Mouse (Mus musculus) midbrain, embryonic 12.5 days (tissue): Measurements from ENCODE around the gene Cd52. TPM values are rescaled to one million over a fixed set of nuclear protein-coding genes. Genes with fewer than 3 reads are reported as not detected.
A peak's percentile ranks its signal among the peaks of the same experiment; 100 is the strongest.

ENCODE experiments used
- ATAC-seq: fragments of 200-750 bp; cut with Nextera tagmentation; 2 replicates; pipeline ENCODE4 v1.8.0; 2017; ENCODE audit warnings: low read depth, moderate TSS enrichment, moderate library complexity; ENCODE audit not compliant: low FRiP score
- H3K27ac ChIP-seq: fragments of 300-500 bp; sonication (generic); replicated peaks from 2 replicates; pipeline ENCODE4 v1.5.1; 2016; ENCODE audit warnings: mild to moderate bottlenecking
- H3K27me3 ChIP-seq: fragments of 300-500 bp; sonication (generic); 2 replicates; pipeline ENCODE4 v1.6.1; 2016; ENCODE audit warnings: mild to moderate bottlenecking
- H3K36me3 ChIP-seq: fragments of 300-500 bp; sonication (generic); 2 replicates; pipeline ENCODE4 v1.6.1; 2016
- H3K4me1 ChIP-seq: fragments of 300-500 bp; sonication (generic); 2 replicates; pipeline ENCODE4 v1.6.1; 2016
- H3K4me2 ChIP-seq: fragments of 300-500 bp; sonication (generic); replicated peaks from 2 replicates; pipeline ENCODE4 v1.6.1; 2016; ENCODE audit warnings: mild to moderate bottlenecking, moderate library complexity
- H3K4me3 ChIP-seq: fragments of 300-500 bp; sonication (generic); 2 replicates; pipeline ENCODE4 v1.5.1; 2016; ENCODE audit warnings: mild to moderate bottlenecking
- H3K9ac ChIP-seq: fragments of 300-500 bp; sonication (generic); replicated peaks from 2 replicates; pipeline ENCODE4 v1.6.1; 2016; ENCODE audit warnings: mild to moderate bottlenecking, moderate library complexity
- H3K9me3 ChIP-seq: fragments of 300-500 bp; sonication (generic); 2 replicates; pipeline ENCODE4 v1.6.1; 2016; ENCODE audit warnings: mild to moderate bottlenecking
- WGBS: fragments of 180-500 bp; shearing (Covaris S2); methylation state at CpG from one replicate; pipeline ENCODE4 v1.1.7; 2016; 5-methylcytosine and 5-hydroxymethylcytosine counted together
- polyA plus RNA-seq: library from polyadenylated mRNA; unstranded; fragments of >200 nt; fragmentation: Nextera tagmentation; extraction: Ambion mirVana; gene quantifications from 2 replicates; pipeline ENCODE4 v1.2.1, GENCODE M21; 2016

The Cd52 gene
- polyA plus RNA-seq, 1 experiment from 2014 or later, result 5.5 TPM

DNA sequence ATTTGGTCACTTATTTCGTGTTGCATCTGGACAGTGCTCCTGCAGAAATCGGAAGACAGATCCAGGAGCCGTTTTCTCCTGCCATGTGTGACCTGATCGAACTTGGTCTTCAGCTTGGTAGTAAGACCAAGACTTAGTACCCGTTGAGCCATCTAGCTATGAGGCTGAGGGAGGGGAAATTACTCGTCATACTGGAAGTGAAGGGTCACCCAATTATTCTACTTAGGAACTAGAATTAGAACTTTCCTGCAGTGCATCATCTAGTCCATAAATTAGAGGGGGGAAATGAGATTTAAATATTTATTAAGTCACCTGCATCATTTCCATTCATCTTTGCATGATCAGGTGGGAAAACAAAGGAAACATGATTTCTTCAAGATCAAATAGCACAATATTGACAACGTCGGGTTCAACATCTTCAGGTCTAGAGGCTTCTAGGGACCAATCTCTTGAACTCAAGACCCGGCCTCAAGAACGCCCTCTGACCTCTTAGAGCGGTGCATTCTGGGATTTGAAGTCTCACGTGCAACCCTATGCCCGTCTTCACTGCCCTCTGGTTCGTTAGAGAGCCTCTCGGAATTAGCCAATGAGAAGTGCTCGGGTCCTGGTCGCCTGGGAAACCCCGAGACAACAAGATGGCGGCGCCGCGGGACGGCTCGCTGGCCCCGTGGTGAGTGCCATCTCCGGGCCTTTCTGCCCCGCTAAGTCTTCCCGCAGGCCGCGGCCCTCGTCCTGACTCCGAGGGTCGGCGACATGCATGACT, 7.3 kb upstream of the Cd52 start, which contains the start of gene Ubxn11:
Ubxn11 (plus strand) TSS at position 592 of the 763 bp plus-strand sequence.
- peak within 1 kb of the TSS; percentile 10; the same call in 1 of the 2 replicates for H3K27ac ChIP-seq
- H3K4me1 ChIP-seq, result peaks cover 5% of the 10 kb centered on the region; the same call in 1 of the 2 replicates
- 17% methylated on average over 34 of the region's 34 CpGs for WGBS
- no peaks in the 10 kb centered on the region for H3K9me3 ChIP-seq
- ATAC-seq, result peak; percentile 98
- H3K4me2 ChIP-seq, result peak within 1 kb of the TSS; percentile 67
- H3K27me3 ChIP-seq, result no peaks in the 10 kb centered on the region
- H3K4me3 ChIP-seq, result peak within 1 kb of the TSS; percentile 69
- no peaks in the 10 kb centered on the region for H3K36me3 ChIP-seq
- H3K9ac ChIP-seq, result peak within 1 kb of the TSS; percentile 64

DNA sequence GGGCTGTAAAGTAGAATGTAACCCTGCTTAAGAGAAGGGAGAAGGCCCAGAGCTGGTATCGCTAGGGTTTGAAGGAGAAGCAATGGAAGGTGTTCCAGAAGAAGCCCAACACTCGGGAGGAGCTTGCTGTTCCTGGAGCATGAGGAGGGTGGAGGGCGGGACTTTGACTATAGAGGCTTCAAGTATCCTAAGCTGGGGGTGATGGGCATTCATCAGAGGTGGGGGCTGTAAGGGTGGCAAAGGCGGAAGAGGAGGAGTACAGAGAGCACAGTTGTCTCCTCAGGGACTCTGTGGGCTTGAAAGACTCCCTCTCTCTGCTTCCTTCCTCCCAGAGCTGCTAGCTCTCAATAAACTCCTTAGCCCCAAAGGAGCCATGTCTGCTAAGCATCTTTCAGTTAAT, 5.4 kb upstream of the Cd52 start:
- Histone ChIP-seq H3K27me3 (no peaks in the 10 kb centered on the region), H3K27ac (no peak overlapping the region), H3K9ac (no peak overlapping the region), H3K4me2 (no peak overlapping the region), H3K4me3 (no peak overlapping the region), H3K9me3 (no peaks in the 10 kb centered on the region), H3K4me1 (peaks cover 5% of the 10 kb centered on the region; the same call in 1 of the 2 replicates), H3K36me3 (no peaks in the 10 kb centered on the region)
- no peak for ATAC-seq
- 79% methylated on average over 4 of the region's 4 CpGs for WGBS

DNA sequence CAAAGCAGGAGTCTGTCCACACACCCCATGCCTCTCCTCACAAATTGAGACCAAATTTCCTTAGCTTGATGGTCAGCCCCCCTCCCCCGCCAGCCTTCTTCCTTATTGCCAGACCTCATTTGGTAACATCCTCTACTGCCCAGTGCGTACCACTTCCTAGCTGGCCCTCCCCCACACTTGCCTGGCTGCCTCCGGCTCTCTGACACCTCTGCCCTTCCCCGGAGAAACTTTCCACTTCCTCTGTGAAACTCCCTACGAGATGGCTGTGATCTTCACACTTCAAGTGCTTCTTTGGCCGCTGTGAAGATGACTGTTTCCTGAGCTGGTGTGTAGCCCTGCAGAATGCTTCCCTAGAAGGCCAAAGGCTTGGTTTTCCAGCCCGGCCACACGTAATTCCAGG, 3.7 kb upstream of the Cd52 start:
- 73% methylated on average over 8 of the region's 8 CpGs for WGBS
- H3K4me3 ChIP-seq, result no peak overlapping the region
- H3K36me3 ChIP-seq, result no peaks in the 10 kb centered on the region
- no peak overlapping the region for H3K4me2 ChIP-seq
- no peaks in the 10 kb centered on the region for H3K27me3 ChIP-seq
- no peak for ATAC-seq
- no peaks in the 10 kb centered on the region for H3K9me3 ChIP-seq
- H3K27ac ChIP-seq, result no peak overlapping the region
- peaks cover 5% of the 10 kb centered on the region; the same call in 1 of the 2 replicates for H3K4me1 ChIP-seq
- no peak overlapping the region for H3K9ac ChIP-seq

DNA sequence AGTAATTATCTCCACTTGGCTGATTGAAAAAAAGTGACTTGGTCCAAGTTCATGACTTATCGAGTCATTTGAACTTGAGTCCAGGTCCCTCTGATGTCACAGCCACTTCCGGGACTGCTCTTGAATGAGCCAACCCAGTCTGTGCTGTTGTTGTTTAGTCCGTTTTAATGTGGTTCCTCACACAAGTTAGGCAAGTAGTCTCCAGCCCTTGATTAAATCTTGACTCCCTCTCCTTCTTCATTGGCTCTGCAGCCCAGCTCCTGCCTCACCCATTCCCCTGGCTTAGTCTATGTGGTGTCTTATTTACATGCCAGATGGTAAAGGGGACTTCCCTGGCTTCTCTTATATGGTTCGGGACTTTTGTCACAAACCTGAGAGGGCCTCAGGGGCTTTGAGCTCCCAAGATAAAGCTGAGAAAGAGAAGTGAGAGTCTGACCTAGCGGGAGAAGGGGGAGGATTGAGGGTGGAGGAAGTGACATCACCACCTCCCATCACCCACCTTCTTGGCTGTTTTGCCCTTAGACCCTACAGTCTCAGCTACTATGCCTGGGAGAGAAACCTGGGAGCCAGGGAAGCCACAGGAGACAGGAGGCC, 2.2 kb upstream of the Cd52 start:
- H3K36me3 ChIP-seq, result no peaks in the 10 kb centered on the region
- no peaks in the 10 kb centered on the region for H3K9me3 ChIP-seq
- H3K27me3 ChIP-seq, result no peaks in the 10 kb centered on the region
- H3K4me3 ChIP-seq, result no peak overlapping the region
- no peak overlapping the region for H3K27ac ChIP-seq
- no peak overlapping the region for H3K9ac ChIP-seq
- H3K4me1 ChIP-seq, result no peaks in the 10 kb centered on the region
- H3K4me2 ChIP-seq, result no peak overlapping the region
- 83% methylated on average over 5 of the region's 5 CpGs for WGBS
- no peak for ATAC-seq

DNA sequence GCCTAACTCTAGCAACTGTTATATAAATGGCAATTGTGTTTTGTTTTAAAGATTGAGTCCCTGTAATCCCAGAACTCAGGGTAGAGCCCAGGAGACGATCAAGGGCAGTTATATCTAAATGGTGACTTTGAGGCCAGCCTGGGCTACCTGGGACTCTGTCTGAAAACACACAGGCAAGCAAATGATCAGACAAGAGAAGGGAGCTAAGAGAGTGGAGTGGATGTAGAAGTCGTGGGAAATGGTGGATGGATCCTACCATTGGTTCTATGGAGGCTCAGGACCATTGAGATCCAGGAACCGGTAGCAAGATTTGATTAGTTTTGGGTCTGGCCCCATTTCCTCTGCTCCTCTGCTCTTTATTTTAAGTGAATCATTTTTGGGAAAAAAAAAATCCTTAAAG, 1.2 kb upstream of the Cd52 start:
- no peak overlapping the region for H3K27ac ChIP-seq

DNA sequence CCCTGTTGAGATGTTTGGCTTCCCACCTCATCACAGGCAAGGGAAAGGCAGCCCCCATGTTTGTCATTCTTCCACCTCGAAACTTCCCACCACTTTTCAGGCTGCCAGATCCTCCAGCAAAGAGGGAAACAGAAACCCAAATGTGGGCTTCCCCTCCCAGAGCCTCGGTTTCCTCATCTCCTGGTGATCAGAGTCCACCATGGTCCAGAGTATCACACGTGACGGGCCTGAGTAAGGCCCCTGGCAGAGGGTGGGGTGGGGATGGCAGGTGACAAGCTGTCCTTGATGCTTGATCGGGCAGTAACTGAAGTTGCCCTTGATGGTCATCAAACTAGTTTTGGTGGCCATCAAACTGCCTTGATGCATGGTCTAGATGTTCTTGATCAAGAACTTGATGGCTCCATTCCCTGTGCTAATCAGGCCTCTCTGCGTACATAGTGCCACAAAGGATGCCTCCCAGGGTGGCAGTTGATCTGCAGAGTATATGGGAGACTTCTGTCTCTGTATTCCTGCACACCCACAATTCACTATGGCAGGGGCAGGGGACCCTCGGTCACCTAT, 798 bp downstream of the Cd52 start:
- Histone ChIP-seq H3K9me3 (no peaks in the 10 kb centered on the region), H3K27me3 (no peaks in the 10 kb centered on the region), H3K4me1 (no peaks in the 10 kb centered on the region), H3K36me3 (no peaks in the 10 kb centered on the region), H3K4me2 (no peak overlapping the region), H3K27ac (no peak overlapping the region), H3K4me3 (no peak overlapping the region), H3K9ac (no peak overlapping the region)
- ATAC-seq, result no peak
- 84% methylated on average over 7 of the region's 7 CpGs for WGBS

More for the DNA sequence above, 1.2 kb upstream of the Cd52 start:
- Histone ChIP-seq H3K36me3 (no peaks in the 10 kb centered on the region), H3K4me3 (no peak overlapping the region), H3K9ac (no peak overlapping the region), H3K4me2 (no peak overlapping the region), H3K27me3 (no peaks in the 10 kb centered on the region), H3K9me3 (no peaks in the 10 kb centered on the region), H3K4me1 (no peaks in the 10 kb centered on the region)
- ATAC-seq, result no peak
- 86% methylated on average over 3 of the region's 3 CpGs for WGBS

DNA sequence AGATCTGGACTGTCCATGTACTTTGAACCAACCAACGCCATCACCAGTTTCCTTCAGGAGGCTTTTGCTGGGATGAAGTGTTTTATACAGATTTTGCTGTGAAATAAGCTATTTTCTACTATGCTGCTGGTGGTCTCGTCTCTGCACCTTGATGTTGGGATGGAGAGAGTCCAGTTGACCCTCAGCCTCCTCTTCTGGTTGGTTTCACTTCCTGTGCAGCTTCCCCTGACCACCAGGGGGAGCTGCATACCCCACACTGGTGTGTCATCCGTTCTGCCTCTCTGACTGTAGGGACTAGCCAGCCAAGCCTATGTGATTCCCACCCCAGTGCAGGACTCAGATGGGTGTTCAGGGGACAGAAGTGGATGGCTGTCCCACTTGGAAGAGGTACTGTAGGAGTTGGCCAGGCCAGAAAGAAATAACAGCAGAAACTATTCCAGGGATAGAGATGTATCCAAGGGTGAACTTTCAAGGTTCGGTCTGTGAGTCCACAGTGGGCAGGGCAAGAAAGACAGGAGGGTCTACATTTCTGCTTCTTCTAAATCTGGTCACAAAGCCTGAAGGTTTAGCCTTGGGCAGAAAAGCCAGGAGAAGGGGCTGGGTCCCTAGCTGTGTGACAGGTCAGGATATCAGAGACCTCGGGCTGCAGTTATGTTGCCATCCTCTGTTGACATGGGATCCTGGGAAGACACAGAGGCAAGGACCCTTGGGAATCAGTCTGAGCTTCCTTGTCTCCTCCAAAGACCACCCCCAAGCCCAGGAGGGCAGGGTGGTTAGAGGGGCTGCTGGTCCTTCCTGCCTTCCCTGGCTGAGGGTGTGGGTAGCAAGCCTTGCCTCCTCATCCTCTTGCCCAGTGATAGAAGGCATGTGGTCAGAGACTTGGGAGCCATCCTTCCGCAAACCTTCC, 2.2 kb downstream of the Cd52 start:
- no peaks in the 10 kb centered on the region for H3K9me3 ChIP-seq
- ATAC-seq, result no peak
- no peak overlapping the region for H3K4me2 ChIP-seq
- H3K36me3 ChIP-seq, result no peaks in the 10 kb centered on the region
- H3K27ac ChIP-seq, result no peak overlapping the region
- WGBS, result 74% methylated on average over 6 of the region's 6 CpGs
- H3K27me3 ChIP-seq, result no peaks in the 10 kb centered on the region
- no peak overlapping the region for H3K9ac ChIP-seq
- no peak overlapping the region for H3K4me3 ChIP-seq
- H3K4me1 ChIP-seq, result no peaks in the 10 kb centered on the region

DNA sequence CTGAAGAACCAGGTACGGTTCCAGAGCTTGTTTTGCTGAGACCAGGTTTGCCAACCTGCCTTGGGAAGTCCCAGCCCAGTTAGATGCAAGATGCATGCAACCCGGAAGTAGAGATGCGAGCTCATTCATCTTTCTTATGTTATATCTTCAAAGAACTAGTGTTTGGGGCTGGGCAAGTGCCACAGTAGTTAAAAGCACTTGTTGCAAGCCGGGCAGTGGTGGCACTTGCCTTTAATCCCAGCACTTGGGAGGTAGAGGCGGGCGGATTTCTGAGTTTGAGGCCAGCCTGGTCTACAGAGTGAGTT, 3.7 kb downstream of the Cd52 start:
- Histone ChIP-seq H3K4me2 (no peak overlapping the region), H3K36me3 (no peaks in the 10 kb centered on the region), H3K4me3 (no peak overlapping the region), H3K9me3 (no peaks in the 10 kb centered on the region), H3K27ac (no peak overlapping the region), H3K4me1 (no peaks in the 10 kb centered on the region), H3K9ac (no peak overlapping the region), H3K27me3 (no peaks in the 10 kb centered on the region)
- ATAC-seq, result no peak
- WGBS, result 90% methylated on average over 6 of the region's 6 CpGs

DNA sequence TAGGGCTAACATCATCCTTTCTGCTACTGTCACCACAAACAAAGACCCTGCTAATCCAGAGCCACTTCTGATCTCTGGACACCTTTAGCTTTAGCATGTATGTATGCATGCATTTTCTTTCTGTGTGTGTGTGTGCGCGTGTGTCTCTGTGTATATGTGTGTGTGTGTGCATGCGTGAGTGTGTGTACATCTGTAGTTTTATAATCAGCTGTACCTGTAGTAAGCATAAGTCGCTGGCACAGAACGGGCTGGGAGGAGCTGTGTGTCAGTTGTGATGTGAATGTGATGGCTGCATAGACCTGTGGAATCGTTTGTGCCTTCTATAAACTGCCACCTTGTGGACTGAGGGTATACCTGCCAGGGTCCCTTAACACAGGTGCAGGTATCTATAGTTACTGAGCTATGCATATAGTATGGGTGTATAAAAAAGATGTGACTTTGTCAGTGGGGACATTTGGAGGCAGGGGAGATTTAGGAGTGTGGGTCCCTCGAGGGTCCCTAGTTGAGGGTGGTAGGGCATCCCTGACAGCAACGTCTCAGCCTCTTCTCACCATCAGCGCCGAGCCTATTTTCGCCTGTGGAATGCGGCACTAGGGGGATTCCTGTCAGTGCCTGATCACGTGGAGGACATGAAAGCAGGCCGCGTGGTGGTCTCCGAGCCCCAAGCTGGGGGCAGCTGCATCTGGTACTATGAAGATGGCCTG, 4.2 kb downstream of the Cd52 start:
- Histone ChIP-seq H3K4me1 (no peaks in the 10 kb centered on the region), H3K9me3 (no peaks in the 10 kb centered on the region), H3K4me2 (no peak overlapping the region), H3K27me3 (no peaks in the 10 kb centered on the region), H3K9ac (no peak overlapping the region), H3K36me3 (no peaks in the 10 kb centered on the region), H3K4me3 (no peak overlapping the region), H3K27ac (no peak overlapping the region)
- WGBS, result 86% methylated on average over 16 of the region's 16 CpGs
- no peak for ATAC-seq

DNA sequence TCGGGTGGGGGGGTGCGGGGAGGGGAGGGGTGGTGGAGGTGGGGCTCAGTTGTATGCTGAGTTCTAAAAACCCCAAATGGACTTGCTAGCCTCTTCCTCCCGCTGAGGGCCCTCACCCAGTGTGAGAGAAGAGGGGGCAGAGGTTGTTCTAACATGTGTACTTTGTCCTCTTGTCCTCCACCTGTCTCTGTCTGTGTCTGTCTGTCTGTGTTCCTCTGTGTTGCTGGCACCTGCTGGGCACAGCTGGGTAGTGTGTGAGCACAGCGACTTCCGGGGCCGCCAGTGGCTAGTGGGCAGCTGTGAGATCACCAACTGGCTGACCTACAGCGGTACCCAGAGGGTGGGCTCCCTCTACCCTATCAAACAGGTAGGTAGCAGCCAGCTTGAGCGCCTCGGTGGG, 5.9 kb downstream of the Cd52 start:
- no peaks in the 10 kb centered on the region for H3K36me3 ChIP-seq
- ATAC-seq, result no peak

DNA sequence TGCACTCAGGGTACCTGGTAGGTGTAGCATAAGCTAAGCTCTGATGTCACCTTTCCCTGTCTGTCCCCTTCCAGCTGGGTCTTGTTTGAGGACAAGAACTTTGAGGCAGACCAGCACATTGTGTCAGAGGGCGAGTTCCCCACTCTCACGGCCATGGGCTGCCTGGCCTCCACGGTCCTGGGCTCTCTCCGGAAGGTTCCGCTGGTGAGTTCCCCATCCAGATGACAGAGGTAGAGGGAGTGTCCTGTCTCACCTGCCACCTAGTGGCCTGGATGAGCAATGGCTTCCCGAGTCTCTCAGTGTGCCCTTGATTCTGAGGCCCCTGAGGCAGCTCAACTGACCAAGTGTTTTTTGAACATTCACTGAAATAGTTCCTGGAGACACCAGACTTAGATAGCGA, 7.5 kb downstream of the Cd52 start:
- Histone ChIP-seq H3K4me2 (peak overlapping the region; percentile 4; the same call in 1 of the 2 replicates), H3K27me3 (peaks cover 7% of the 10 kb centered on the region), H3K27ac (no peak overlapping the region), H3K4me3 (no peak overlapping the region), H3K9me3 (no peaks in the 10 kb centered on the region), H3K9ac (no peak overlapping the region), H3K36me3 (no peaks in the 10 kb centered on the region), H3K4me1 (peaks cover 3% of the 10 kb centered on the region; the same call in 1 of the 2 replicates)
- no peak for ATAC-seq
- WGBS, result 48% methylated on average over 7 of the region's 7 CpGs

More for the DNA sequence above, 5.9 kb downstream of the Cd52 start:
- no peak overlapping the region for H3K9ac ChIP-seq
- no peak overlapping the region for H3K4me3 ChIP-seq
- H3K27me3 ChIP-seq, result no peaks in the 10 kb centered on the region
- H3K27ac ChIP-seq, result no peak overlapping the region
- H3K4me2 ChIP-seq, result no peak overlapping the region
- H3K9me3 ChIP-seq, result no peaks in the 10 kb centered on the region
- no peaks in the 10 kb centered on the region for H3K4me1 ChIP-seq
- WGBS, result 87% methylated on average over 9 of the region's 9 CpGs
